Mouse (Mus musculus): ENCODE measurements around the gene Snca. TPM values are rescaled to one million over a fixed set of nuclear protein-coding genes. Genes with fewer than 3 reads are reported as not detected.

The Snca gene
- polyA plus RNA-seq, 1 experiment from 2014 or later = 197 TPM

DNA sequence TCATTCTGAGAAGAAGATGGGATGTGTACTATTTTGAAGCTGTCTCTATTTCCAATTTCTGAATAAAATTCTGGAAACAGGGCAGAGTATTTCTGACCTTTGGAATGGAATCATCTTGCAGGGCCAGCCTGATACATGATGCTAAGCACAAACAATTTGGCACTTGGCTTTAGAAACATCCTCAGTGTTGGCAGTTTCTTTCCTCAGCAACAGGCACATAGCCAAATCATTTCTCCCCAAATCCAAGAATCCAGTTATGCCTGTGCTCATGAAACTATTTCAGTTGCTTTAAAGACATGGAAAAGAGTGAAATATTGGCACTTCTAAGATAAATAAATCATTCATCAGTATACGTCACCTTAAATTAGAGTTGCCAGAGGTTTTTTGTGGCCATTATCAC, 57.8 kb downstream of the Snca start:
- H3K27ac ChIP-seq = no peak overlapping the region
- H3K27me3 ChIP-seq (replicated peaks) = no peaks in the 10 kb centered on the region
- no peak for ATAC-seq (replicated peaks)
- no peaks in the 10 kb centered on the region for H3K36me3 ChIP-seq (replicated peaks)
- H3K4me2 ChIP-seq = no peak overlapping the region
- 89% methylated on average over 1 of the region's 1 CpGs for WGBS
- no peak overlapping the region for H3K9ac ChIP-seq
- H3K4me3 ChIP-seq = no peak overlapping the region
- H3K4me1 ChIP-seq = no peaks in the 10 kb centered on the region
- no peaks in the 10 kb centered on the region for H3K9me3 ChIP-seq

DNA sequence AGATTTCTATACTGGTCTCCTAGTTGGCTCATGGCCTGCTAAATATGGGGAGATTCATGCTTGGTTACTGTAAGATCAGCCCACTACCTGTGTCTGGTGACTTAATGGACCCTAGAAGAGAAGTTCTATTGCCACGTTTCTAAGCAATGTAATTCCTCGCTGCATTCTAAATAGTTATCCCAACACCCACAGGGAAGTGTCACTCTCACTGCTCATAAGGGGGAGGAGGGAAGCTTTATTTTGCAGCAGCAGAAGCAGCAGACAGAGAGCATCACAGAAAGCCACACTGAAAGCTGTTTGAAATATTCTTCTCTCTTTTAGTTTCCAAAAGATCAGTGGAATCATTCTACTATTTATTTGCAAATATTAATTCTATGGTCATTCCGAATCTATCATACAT, 64.0 kb downstream of the Snca start:
- WGBS = 80% methylated on average over 3 of the region's 3 CpGs
- no peak for ATAC-seq (replicated peaks)
- H3K27me3 ChIP-seq (replicated peaks) = no peaks in the 10 kb centered on the region
- H3K4me1 ChIP-seq = no peaks in the 10 kb centered on the region
- H3K36me3 ChIP-seq (replicated peaks) = no peaks in the 10 kb centered on the region
- no peak overlapping the region for H3K4me3 ChIP-seq
- no peaks in the 10 kb centered on the region for H3K9me3 ChIP-seq
- no peak overlapping the region for H3K27ac ChIP-seq
- no peak overlapping the region for H3K4me2 ChIP-seq
- no peak overlapping the region for H3K9ac ChIP-seq

DNA sequence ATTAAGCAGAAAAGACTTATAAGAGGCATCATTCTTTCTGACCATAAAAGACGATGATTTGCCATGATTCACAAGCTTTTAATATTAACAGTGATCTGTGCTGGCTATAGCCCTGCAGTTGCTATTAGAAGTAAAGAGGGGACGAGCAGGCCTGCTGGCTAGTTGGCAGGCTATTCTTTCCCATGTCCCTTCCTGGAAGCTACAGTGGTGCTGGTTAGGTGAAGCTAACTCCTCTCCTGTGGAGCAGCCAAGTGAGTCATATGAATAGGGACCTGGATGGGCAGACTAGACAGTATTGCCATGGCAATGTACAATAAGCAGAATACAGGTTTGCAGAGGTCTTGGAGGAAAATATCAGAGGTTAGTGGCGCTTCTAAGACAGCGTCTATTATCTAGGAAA, 66.8 kb downstream of the Snca start:
- no peaks in the 10 kb centered on the region for H3K4me1 ChIP-seq
- H3K27me3 ChIP-seq (replicated peaks) = no peaks in the 10 kb centered on the region
- H3K9me3 ChIP-seq = no peaks in the 10 kb centered on the region
- no peak overlapping the region for H3K9ac ChIP-seq
- H3K4me3 ChIP-seq = no peak overlapping the region
- no peaks in the 10 kb centered on the region for H3K36me3 ChIP-seq (replicated peaks)
- ATAC-seq (replicated peaks) = no peak
- WGBS = 90% methylated on average over 4 of the region's 4 CpGs
- H3K4me2 ChIP-seq = no peak overlapping the region
- H3K27ac ChIP-seq = no peak overlapping the region

DNA sequence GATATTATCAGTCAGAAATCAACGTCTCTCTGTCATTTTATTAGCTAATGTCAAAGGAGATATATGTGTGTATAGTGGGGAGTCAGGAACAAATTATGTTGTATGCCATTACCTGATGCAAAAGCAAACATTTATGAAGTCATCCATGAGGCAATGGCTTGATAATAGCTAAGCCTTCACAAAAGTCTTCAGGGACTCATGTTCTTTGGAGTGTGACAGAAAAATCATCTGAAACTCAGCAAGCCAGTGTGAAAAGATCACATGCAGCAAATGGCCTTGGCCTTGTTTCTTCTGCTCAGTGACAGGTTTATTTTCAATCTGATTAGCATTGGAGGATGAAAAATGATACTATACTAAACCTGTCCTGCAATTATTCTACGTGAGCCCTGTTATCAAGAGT, 67.9 kb downstream of the Snca start:
- no peak overlapping the region for H3K9ac ChIP-seq
- no peak for ATAC-seq (replicated peaks)
- no peak overlapping the region for H3K4me3 ChIP-seq
- no peak overlapping the region for H3K27ac ChIP-seq
- H3K4me2 ChIP-seq = no peak overlapping the region
- H3K4me1 ChIP-seq = no peaks in the 10 kb centered on the region
- H3K9me3 ChIP-seq = no peaks in the 10 kb centered on the region
- WGBS = 75% methylated on average over 2 of the region's 2 CpGs
- H3K36me3 ChIP-seq (replicated peaks) = no peaks in the 10 kb centered on the region
- H3K27me3 ChIP-seq (replicated peaks) = no peaks in the 10 kb centered on the region

DNA sequence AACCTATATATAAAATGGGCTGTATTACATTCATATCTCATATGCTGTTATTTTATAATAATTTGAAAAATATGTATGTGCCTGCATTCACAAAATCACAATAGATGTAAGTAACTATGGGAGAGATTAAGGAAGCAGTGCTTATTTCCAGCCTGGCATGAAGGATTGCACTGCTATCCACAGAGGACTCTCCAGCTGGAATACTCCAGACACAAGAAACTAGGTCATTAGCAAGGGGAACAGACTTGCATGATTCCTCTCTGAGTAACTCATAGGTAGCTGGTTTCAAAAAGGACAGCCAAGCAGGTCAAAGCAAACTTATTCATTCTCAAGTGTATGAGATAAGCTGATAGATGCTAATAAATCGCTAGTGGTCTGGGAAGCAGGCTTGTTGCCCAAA, 74.7 kb downstream of the Snca start:
- WGBS = 86% methylated on average over 1 of the region's 1 CpGs
- no peak overlapping the region for H3K4me3 ChIP-seq
- no peak for ATAC-seq (replicated peaks)
- no peak overlapping the region for H3K4me2 ChIP-seq
- no peaks in the 10 kb centered on the region for H3K4me1 ChIP-seq
- no peaks in the 10 kb centered on the region for H3K36me3 ChIP-seq (replicated peaks)
- no peak overlapping the region for H3K9ac ChIP-seq
- H3K27ac ChIP-seq = no peak overlapping the region
- H3K27me3 ChIP-seq (replicated peaks) = no peaks in the 10 kb centered on the region
- no peaks in the 10 kb centered on the region for H3K9me3 ChIP-seq

DNA sequence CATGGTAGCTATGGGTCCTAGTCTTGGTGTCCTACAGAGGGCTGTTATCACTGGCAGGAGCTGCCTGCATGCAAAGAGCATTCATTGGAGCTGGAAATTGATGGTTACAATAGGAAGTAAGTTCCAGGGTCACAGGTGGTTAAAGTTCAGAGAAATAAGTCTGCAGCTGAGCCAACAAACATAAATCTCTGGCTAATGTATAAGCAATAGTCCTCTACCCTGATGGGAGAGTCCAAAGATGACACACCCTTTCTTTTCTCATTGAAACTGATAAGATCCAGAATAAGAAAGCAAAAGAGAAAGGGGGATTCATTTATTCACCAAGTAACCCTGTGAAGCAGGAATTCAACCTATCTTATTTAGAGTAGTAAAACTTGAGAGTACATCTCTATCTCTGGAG, 83.7 kb downstream of the Snca start:
- no peak overlapping the region for H3K4me3 ChIP-seq
- H3K9ac ChIP-seq = no peak overlapping the region
- no peaks in the 10 kb centered on the region for H3K36me3 ChIP-seq (replicated peaks)
- H3K4me2 ChIP-seq = no peak overlapping the region
- no peak overlapping the region for H3K27ac ChIP-seq
- 0 out of 2 replicates have a peak, but pooled peaks cover 2% of the 10 kb centered on the region for H3K27me3 ChIP-seq (replicated peaks)
- H3K9me3 ChIP-seq = no peaks in the 10 kb centered on the region
- no peaks in the 10 kb centered on the region for H3K4me1 ChIP-seq
- ATAC-seq (replicated peaks) = no peak

DNA sequence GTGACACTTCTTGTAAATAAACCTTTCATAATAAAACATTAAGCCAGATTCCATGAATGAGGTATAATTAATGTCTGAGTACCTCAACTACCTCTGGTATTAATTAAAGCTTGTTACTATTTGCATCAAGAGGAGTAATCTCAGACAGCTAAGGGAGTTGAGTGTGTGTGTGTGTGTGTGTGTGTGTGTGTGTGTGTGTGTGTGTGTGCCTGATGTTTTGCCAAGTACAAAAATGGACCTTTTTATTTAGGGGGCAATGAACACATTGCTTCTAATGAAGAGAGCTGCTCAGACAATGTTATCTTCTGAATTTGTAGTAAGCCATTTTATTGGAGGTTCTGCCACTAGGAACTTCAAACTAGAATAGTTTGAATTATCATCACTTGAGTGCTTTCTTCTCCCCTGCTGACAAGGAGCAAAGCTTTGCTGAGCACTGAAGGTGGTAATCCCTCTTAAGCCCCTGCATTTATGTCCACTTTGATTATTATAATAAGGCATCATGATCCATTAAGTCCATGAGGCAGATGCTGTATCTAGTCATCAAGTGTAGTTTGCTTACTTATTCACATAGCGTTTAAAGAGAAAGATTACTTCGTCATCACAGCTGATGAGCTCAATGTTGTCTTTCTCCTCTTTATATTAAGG, 88.1 kb downstream of the Snca start:
- peak; percentile 66 for ATAC-seq (replicated peaks)
- no peak overlapping the region for H3K27ac ChIP-seq
- H3K9ac ChIP-seq = no peak overlapping the region

DNA sequence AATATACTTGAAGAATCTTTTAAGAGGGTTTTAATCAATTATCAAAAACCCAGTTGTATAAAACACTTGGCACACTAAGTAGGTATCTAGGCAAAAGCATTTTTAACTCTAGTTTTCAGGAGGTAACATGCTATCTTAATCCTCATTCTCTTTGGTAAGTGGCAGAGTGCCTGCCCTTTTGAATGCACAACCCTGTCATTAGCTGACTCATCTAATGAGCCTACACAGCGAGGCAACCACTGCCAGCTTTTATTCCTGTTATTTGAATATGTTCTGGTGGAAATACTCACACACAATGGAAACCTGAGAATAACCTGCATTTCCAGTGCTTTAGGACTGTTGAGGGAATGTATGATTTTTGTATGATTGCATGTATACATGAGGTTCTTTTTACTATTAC, 89.9 kb downstream of the Snca start:
- H3K4me3 ChIP-seq = no peak overlapping the region
- no peak for ATAC-seq (replicated peaks)
- H3K27ac ChIP-seq = no peak overlapping the region
- no peak overlapping the region for H3K4me2 ChIP-seq
- H3K4me1 ChIP-seq = no peaks in the 10 kb centered on the region
- H3K27me3 ChIP-seq (replicated peaks) = no peaks in the 10 kb centered on the region
- H3K9me3 ChIP-seq = no peaks in the 10 kb centered on the region
- no peak overlapping the region for H3K9ac ChIP-seq
- no peaks in the 10 kb centered on the region for H3K36me3 ChIP-seq (replicated peaks)
- WGBS = 45% methylated on average over 1 of the region's 1 CpGs

More for the DNA sequence above, 88.1 kb downstream of the Snca start:
- Histone ChIP-seq H3K4me2 (no peak overlapping the region), H3K4me1 (no peaks in the 10 kb centered on the region), H3K9me3 (no peaks in the 10 kb centered on the region), H3K4me3 (no peak overlapping the region), H3K27me3 (replicated peaks) (0 out of 2 replicates have a peak, but pooled peaks cover 2% of the 10 kb centered on the region), H3K36me3 (replicated peaks) (no peaks in the 10 kb centered on the region)
- WGBS = 34% methylated on average over 2 of the region's 2 CpGs

DNA sequence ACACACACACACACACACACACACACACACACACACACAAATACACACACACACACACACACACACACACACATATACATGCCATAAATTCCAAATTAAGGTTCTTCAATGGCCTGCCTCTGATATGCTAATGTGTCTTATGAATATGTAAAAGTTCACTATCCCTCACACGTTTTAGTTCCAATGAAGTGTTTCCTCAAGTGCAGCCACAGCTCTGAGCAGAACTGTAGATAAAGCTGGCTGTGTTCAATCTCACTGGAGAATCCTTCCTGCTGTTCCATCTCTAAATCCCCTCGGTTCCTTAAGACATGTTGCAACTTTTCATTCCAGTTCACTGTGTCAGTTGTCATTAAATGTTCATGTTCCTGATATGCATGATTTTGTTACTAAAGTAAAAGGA, 98.5 kb downstream of the Snca start:
- 14% methylated on average over 2 of the region's 2 CpGs for WGBS
- no peaks in the 10 kb centered on the region for H3K36me3 ChIP-seq (replicated peaks)

DNA sequence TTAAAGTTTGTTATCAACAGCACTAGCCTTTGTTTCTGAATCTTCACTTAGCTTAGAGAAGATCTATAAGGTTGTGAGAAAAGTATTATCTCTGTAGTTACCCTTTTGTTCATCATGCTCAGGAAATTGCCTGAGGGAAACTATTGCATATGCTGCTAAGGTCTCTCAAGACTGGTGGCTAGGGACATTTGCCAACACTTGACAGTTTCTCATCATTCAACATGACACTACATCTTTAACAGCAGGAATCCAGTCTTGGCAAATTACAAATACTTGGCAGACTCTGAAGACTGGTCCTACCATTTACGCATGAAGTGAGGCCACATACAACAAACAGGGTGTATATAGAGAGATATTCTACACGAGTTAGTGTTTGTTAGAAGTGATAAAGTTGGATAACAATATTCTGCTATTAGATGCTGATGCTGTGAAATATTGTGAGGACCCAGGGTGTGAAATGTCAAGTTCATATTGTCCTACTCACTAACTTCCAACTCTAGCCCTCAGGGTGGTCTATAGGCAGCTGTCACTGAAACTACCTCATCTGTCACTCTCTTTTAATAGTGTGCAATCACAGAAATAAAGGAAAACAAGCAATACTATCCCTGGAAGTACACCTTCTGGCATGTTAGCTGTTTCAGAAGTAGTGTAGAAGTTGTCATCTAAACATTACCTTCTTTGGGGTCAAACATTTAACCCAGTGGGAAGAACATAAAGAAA, 105.4 kb downstream of the Snca start:
- Histone ChIP-seq H3K27me3 (replicated peaks) (no peaks in the 10 kb centered on the region), H3K4me1 (no peaks in the 10 kb centered on the region), H3K4me2 (no peak overlapping the region), H3K9me3 (no peaks in the 10 kb centered on the region), H3K36me3 (replicated peaks) (no peaks in the 10 kb centered on the region), H3K9ac (no peak overlapping the region), H3K4me3 (no peak overlapping the region), H3K27ac (no peak overlapping the region)
- 77% methylated on average over 2 of the region's 2 CpGs for WGBS
- no peak for ATAC-seq (replicated peaks)

More for the DNA sequence above, 98.5 kb downstream of the Snca start:
- no peak overlapping the region for H3K4me3 ChIP-seq
- ATAC-seq (replicated peaks) = no peak
- no peak overlapping the region for H3K27ac ChIP-seq
- no peak overlapping the region for H3K9ac ChIP-seq
- H3K4me1 ChIP-seq = no peaks in the 10 kb centered on the region
- H3K4me2 ChIP-seq = no peak overlapping the region
- H3K27me3 ChIP-seq (replicated peaks) = no peaks in the 10 kb centered on the region
- H3K9me3 ChIP-seq = no peaks in the 10 kb centered on the region

DNA sequence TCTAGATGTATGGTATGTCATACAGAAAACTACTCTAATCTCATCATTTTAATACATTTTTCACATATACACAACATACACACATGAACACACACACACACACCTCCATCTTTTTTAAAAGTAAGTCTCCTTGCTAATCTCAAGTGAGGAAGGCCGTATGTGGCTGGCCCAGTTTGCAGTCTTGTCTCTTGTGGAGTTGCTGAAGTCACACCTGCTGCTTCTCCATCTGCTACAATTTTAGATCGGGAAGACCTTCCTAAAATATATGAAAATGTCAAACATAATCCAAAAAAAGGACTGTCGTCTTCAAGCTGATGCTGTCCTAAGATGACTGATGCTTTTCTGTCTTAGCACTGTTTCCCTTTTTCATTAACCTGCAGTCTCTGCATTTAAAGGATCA, 112.1 kb downstream of the Snca start:
- ATAC-seq (replicated peaks) = no peak

DNA sequence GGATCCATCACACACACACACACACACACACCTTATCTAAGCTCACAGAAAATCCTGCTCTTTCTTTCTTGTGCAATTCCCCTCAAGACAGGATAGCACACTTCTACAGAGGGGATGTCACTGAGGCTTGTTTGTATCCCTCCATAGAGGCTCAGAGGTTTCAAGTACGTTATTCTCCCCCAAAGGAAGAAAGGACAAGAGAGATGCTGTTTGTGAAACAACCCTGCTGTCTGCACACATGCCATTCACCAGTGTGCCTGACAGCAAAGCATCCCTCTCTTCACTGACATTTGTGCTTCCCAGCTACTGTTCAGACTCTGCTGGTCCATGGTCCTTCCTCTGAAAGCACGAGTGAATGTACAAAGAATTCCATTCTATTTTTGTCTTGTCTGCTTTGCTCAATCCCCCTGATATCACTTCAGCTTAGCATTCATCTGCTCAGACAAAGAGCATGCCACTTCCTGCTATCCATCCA, 119.6 kb downstream of the Snca start:
- ATAC-seq (replicated peaks) = peak; percentile 84
- H3K9me3 ChIP-seq = no peaks in the 10 kb centered on the region
- H3K4me2 ChIP-seq = no peak overlapping the region
- no peaks in the 10 kb centered on the region for H3K27me3 ChIP-seq (replicated peaks)
- H3K4me3 ChIP-seq = no peak overlapping the region
- peaks cover 6% of the 10 kb centered on the region for H3K4me1 ChIP-seq
- WGBS = 2% methylated on average over 2 of the region's 2 CpGs
- H3K36me3 ChIP-seq (replicated peaks) = no peaks in the 10 kb centered on the region
- H3K9ac ChIP-seq = no peak overlapping the region
- H3K27ac ChIP-seq = peak overlapping the region; percentile 54

More for the DNA sequence above, 112.1 kb downstream of the Snca start:
- Histone ChIP-seq H3K9me3 (no peaks in the 10 kb centered on the region), H3K27ac (no peak overlapping the region), H3K36me3 (replicated peaks) (no peaks in the 10 kb centered on the region), H3K27me3 (replicated peaks) (no peaks in the 10 kb centered on the region), H3K4me3 (no peak overlapping the region), H3K4me1 (no peaks in the 10 kb centered on the region), H3K4me2 (no peak overlapping the region), H3K9ac (no peak overlapping the region)
- whole genome bisulfite sequencing = 87% methylated on average over 3 of the region's 3 CpGs

DNA sequence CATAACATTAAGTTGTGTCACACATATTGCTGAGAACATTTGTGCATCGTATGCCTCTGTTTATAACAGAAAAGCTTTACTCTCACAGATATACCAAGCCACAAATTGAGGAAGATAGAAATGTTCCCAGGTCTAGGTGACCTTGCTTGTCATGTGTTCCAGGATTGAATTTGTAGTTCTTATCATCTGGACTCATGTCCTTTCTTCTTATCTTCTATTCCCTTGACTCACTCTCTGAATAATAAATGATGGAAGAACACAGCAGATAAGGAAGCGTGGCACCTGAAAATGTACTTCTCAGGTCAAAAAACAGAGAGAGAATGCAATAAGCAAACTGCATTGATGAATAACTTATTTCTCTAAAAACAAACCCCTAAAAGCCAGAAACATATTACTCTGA, 131.6 kb downstream of the Snca start:
- H3K27ac ChIP-seq = no peak overlapping the region
- H3K9me3 ChIP-seq = no peaks in the 10 kb centered on the region
- 84% methylated on average over 2 of the region's 2 CpGs for WGBS
- no peak overlapping the region for H3K9ac ChIP-seq
- H3K4me3 ChIP-seq = no peak overlapping the region
- no peak overlapping the region for H3K4me2 ChIP-seq
- no peaks in the 10 kb centered on the region for H3K36me3 ChIP-seq (replicated peaks)
- no peak for ATAC-seq (replicated peaks)
- H3K4me1 ChIP-seq = no peaks in the 10 kb centered on the region
- no peaks in the 10 kb centered on the region for H3K27me3 ChIP-seq (replicated peaks)

Measured in midbrain, embryonic 15.5 days (tissue).